Mouse (Mus musculus) spleen, adult 2 months (tissue): ENCODE results near the gene Map3k7cl.

Source experiments
- CTCF ChIP-seq: fragments of 200-500 bp; IDR thresholded peaks from 2 replicates; pipeline ENCODE4 v1.5.1; 2011; ENCODE audit warnings: mild to moderate bottlenecking, inconsistent platforms; ENCODE audit not compliant: insufficient read depth, insufficient read length, insufficient replicate concordance; ENCODE audit errors: extremely low read depth
- POLR2A ChIP-seq: fragments of 200-500 bp; IDR thresholded peaks from 2 replicates; pipeline ENCODE4 v1.6.1; 2011; ENCODE audit warnings: low read depth, low read length, inconsistent platforms

- TF ChIP-seq CTCF = no peak
- TF ChIP-seq POLR2A = no peak
Measured at GRCm38 (mm10) chr16:87568241-87568640, 15.1 kb downstream of the Map3k7cl start.
